Mouse (Mus musculus) megakaryocyte progenitor cell, adult 5-6 weeks (primary cell): Measurements from ENCODE around the gene Sdsl. TPM values are rescaled to one million over a fixed set of nuclear protein-coding genes. Genes with fewer than 3 reads are reported as not detected.

ENCODE experiments used
- ATAC-seq: replicated peaks from 2 replicates; pipeline ENCODE4 v1.8.0; 2016; ENCODE audit warnings: mild to moderate bottlenecking, moderate TSS enrichment, inconsistent platforms; ENCODE audit not compliant: poor library complexity
- total RNA-seq, 2 experiments: library from RNA; stranded (forward) in 1 of 2; stranded (reverse) in 1 of 2; fragments of 157-497, 149-512 nt in 1 of 2; fragments of 200-1000 nt in 1 of 2; gene quantifications; 2 replicates each; pipeline versions ENCODE4 v1.2.3 to v1.2.4; 2015 to 2017

The Sdsl gene
- total RNA-seq, 2 experiments from 2014 or later, result 3.2 to 7.1 TPM

DNA sequence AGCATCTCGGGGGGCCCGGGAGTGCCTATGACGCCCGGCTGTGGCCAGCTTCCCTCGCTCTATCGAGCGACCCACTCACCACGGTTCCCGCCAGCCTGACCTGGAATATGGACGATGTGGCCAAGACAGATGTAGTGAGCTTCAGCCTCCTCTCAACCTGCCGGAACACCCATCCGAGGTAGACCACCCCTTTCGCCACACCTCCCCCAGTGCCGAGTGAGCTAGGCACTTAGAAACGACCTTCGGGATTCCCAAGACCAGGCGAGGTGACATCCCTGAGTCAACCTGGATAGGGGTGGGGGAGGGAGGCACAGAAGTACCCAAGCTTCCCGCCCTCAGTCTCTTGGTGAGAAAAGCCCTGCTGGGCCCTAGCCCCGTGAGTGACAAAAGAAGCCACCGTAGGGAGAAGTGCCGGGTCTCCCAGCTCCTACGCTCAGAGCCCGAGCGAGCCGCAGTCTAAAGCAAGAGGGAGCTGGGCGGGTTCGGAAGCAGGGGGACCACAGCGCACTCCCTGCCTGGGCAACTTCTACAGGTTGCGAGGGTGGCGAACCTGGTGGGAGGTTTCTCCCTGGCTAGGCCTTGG is 41.5 kb downstream of the Sdsl start:
- ATAC-seq, result no peak

DNA sequence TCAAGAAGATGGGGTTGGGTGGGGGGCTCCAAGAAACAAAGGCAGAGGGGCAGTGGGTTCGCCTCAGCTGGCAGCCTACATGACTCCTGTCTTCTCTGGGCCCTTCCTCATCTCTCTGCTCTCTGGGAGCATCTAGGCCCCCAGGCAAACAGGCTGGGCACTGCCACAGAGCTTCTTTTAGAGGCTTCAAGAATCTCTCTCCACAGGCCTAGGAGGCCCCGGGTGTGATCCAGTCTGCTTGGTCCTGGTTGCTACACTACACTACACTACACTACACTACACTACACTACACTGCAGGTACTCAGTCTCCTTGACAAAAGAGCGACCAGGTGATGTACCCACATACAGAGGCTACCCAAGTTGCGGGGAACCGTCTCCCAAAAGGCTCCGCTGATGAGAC is 42.9 kb downstream of the Sdsl start:
- no peak for ATAC-seq

DNA sequence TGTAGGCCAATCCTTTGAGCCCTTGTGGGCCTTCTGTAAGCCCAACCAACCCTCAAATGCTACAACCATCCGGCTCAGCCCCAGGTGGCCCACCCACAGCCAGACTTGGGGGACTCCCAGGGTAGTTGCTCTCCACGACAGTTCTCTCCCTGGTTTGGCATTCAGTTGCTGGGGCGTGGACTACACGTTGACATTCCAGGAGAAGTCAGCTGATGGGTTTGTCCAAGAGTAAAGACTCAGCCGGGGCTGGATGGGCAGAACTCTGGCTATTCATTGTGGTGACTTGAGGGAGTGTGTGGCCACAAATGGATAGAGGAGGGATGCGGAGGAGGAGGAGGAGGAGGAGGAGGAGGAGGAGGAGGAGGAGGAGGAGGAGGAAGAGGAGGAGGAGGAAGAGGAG is 43.6 kb downstream of the Sdsl start:
- ATAC-seq, result no peak

GRCm38 (mm10) chr5:120428189-120428838 is 44.3 kb downstream of the Sdsl start:
- ATAC-seq, result no peak

GRCm38 (mm10) chr5:120427451-120427938 is 45.1 kb downstream of the Sdsl start:
- no peak for ATAC-seq

DNA sequence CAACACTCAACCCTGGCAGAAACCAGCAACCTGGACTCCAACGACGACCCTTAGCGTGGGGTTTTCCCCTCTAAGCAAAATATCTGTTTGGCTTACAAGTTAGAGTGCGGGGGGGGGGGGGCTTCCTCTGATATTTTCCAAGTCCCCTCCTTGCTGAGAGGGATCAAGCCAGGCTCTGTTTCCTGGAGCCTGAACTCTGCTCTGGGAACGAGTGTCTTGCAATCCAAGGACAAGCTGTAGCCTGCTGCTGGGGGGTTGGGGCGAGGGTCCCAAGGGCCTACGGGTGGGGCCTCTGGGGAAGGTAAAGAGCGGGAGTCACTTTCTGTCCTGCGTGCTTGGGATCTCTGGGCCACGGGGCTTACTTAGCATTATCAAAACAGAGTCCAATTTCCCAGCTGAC is 46.0 kb downstream of the Sdsl start:
- ATAC-seq, result no peak

DNA sequence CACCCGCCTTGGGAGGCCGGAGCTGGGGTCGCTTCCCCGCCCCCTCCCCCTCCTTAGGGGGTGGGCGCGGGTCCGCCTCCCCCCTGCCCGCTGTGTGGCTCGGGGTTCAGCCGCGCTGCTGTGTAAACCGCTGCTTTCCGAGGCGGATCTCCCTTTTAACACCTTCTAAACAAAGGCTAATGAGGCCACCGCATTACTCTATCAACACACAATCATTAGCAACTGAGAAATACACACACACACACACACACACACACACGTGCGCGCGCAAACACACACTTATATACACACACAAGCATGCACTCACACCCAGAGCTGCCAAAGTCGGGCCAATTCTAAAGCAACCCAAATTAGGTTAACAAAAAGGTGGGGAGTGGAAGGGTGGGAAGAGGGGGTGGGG is 46.9 kb downstream of the Sdsl start:
- no peak for ATAC-seq

- ATAC-seq, result no peak
These were observed 48.0 kb downstream of the Sdsl start for GRCm38 (mm10) chr5:120424657-120425056.

DNA sequence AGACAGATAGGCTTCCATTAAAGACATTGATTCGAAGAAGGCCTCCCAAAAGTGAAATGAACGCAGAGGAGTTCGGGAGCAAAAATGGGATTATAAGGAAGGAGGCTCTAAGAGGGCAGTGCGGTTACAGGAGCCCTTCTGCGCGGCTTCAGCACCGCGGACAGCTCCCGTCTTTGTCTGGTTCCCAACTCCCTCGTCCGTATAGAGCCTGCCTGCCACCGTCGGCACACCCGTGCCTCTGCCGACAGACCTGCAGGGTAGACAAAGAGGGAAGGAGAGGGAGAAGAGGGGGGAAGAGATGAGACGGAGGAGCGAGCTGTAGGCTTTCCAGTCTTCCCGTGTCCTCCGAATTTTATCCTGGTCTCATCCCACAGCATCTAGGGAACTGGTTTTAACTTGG is 48.6 kb downstream of the Sdsl start:
- peak; percentile 98 for ATAC-seq

DNA sequence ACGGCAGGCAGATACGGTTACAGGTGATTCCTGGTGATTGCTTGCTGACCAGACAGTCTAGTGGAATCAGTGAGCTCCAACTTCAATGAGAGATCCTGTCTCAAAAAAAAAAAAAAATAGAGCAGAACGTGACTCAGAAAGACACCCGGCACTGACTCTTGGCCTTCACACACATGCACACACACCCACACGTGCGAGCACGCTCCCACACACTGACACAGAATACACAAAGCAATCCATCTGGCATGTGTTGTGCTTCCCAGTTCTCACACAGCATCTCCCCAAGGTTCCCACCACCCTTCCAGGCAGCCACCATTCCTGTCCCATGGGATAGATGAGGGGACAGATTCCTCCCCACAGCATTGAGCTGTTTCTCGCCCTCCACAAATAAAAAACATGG is 52.5 kb downstream of the Sdsl start:
- ATAC-seq, result no peak

GRCm38 (mm10) chr5:120413436-120413835 is 59.2 kb downstream of the Sdsl start:
- no peak for ATAC-seq

DNA sequence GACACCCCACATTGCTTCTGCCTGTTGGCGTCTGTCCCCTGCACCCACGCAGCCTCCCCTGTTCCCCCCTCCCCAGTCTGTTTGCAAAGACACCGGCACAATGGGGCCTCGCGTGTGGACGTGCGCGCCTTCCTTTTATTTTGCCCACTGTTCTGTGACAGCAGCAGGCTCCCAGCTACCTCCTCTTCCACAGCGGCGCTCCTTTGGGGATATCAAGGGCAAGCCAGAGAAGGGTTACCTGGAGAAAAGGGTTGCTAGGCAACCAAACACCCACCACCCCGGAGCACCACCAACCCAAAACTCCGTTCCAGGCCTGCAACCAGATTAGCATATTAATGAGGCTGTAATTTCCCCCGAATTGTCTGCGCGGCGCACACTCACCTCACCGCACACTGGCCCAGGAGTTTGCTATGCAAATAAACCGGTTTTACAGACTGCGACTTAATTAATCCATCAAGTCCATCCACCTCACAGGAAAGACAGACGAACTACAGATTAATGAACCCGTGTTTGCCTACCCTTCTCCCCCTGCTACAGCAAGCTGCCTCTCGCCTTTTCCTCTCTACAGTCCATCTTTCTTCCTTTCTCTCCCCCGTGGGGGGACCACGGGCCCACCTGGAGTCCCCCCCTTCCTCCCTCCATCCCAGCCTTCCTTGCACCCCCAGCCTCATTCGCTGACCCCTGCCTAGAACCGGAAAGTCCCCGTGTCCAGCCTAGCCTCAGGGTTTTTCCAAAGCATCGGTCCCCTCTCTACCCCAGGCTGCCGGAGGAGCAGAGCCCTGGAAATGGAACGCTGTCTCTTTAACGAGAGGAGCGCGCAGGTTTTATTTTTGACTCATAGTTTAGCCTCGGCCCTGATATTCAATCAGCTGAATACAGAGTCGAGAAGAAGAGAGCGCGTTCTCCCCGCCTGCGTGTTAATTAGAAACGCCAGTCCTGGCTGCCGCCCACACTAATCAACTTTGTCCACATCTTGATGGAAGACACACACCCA is 62.9 kb downstream of the Sdsl start:
- ATAC-seq, result no peak

DNA sequence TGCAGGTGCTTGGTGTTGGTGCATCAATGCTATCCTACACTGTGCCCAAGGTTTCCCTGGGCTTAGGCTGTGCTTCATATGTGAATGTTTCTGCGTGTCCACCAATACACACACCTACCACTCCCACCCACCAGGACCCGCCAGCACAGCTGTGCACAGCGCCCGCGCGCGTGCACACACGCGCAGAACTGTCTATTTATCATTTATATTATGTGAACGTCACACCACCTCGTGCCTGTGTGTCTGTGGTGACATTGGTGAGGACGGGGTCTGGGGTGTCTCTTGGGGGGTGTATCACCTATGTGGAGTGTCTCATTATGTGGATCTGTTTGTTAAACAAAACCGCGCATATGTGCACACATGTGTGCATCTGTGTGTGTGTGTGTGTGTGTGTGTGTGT is 63.7 kb downstream of the Sdsl start:
- ATAC-seq, result no peak

Other genes starting within 250 kb of the Sdsl start
- not detected in 2 replicates for gene Lhx5, start 41.1 kb downstream of the Sdsl start, total RNA-seq (2015)
- gene Lhx5, start 41.1 kb downstream of the Sdsl start, total RNA-seq (2017), result not detected in 2 replicates
- gene Sds, start 3.7 kb upstream of the Sdsl start, total RNA-seq (2015), result not detected in 2 replicates
- not detected in 2 replicates for gene Sds, start 3.7 kb upstream of the Sdsl start, total RNA-seq (2017)
- gene Plbd2, start 30.8 kb upstream of the Sdsl start, total RNA-seq (2015), result 8.3 and 9.8 TPM in 2 replicates
- 6.9 and 8.7 TPM in 2 replicates for gene Plbd2, start 30.8 kb upstream of the Sdsl start, total RNA-seq (2017)
- gene Slc8b1, start 38.4 kb upstream of the Sdsl start, total RNA-seq (2015), result 21.1 and 23.5 TPM in 2 replicates
- 31.8 and 32.5 TPM in 2 replicates for gene Slc8b1, start 38.4 kb upstream of the Sdsl start, total RNA-seq (2017)
- gene Tpcn1, start 115.9 kb upstream of the Sdsl start, total RNA-seq (2015), result 37.0 and 38.8 TPM in 2 replicates
- 15.7 and 17.7 TPM in 2 replicates for gene Tpcn1, start 115.9 kb upstream of the Sdsl start, total RNA-seq (2017)
- gene Iqcd, start 116.2 kb upstream of the Sdsl start, total RNA-seq (2015), result not detected in 2 replicates
- 0.81 and 1.1 TPM in 2 replicates for gene Iqcd, start 116.2 kb upstream of the Sdsl start, total RNA-seq (2017)
- gene Rita1, start 139.8 kb upstream of the Sdsl start, total RNA-seq (2015), result 2.0 and 2.3 TPM in 2 replicates
- gene Rita1, start 139.8 kb upstream of the Sdsl start, total RNA-seq (2017), result 4.7 and 5.8 TPM in 2 replicates
- 11.8 and 13.3 TPM in 2 replicates for gene Ddx54, start 139.9 kb upstream of the Sdsl start, total RNA-seq (2015)
- 34.9 and 35.8 TPM in 2 replicates for gene Ddx54, start 139.9 kb upstream of the Sdsl start, total RNA-seq (2017)
- not detected in 2 replicates for gene Cfap73, start 161.4 kb upstream of the Sdsl start, total RNA-seq (2015)
- not detected in 2 replicates for gene Cfap73, start 161.4 kb upstream of the Sdsl start, total RNA-seq (2017)
- gene Rasal1, start 176.0 kb upstream of the Sdsl start, total RNA-seq (2015), result 0.10 and 0.67 TPM in 2 replicates
- gene Rasal1, start 176.0 kb upstream of the Sdsl start, total RNA-seq (2017), result 0.12 and 2.0 TPM in 2 replicates
- 0.10 TPM in 1 of 2 replicates, not detected in the other for gene Dtx1, start 239.1 kb upstream of the Sdsl start, total RNA-seq (2015)
- gene Dtx1, start 239.1 kb upstream of the Sdsl start, total RNA-seq (2017), result not detected in 2 replicates